Mouse (Mus musculus) liver, embryonic 14.5 days (tissue): ENCODE measurements at regions not wholly inside any gene's neighbourhood (a gene's known extent, or its start where the extent isn't known, plus 50 kb on each side); places are given as distances from the start of the nearest gene placed in this dataset.

Experiments used
- ATAC-seq: fragments of 200-750 bp; cut with Nextera tagmentation; 2 replicates; pipeline ENCODE4 v1.8.0; 2017; ENCODE audit warnings: moderate number of reproducible peaks, mild to moderate bottlenecking, moderate library complexity; ENCODE audit not compliant: insufficient read depth
- DNase-seq, 3 experiments: peaks; one replicate each; pipeline ENCODE4 v3.0.0-alpha.2; 2012 to 2013; ENCODE audit warnings: low read depth in 3 of 3, low spot score in 3 of 3
- H3K27ac ChIP-seq: fragments of 300-500 bp; sonication (generic); 2 replicates; pipeline ENCODE4 v1.5.1; 2014; ENCODE audit warnings: moderate library complexity, mild to moderate bottlenecking, control low read depth, inconsistent platforms
- H3K27me3 ChIP-seq: fragments of 300-500 bp; sonication (generic); 2 replicates; pipeline ENCODE4 v1.6.1; 2014; ENCODE audit warnings: mild to moderate bottlenecking, low read length, moderate library complexity; ENCODE audit not compliant: control insufficient read depth, insufficient read depth
- H3K36me3 ChIP-seq: fragments of 300-500 bp; sonication (generic); replicated peaks from 2 replicates; pipeline ENCODE4 v1.6.1; 2014; ENCODE audit warnings: low read depth; ENCODE audit not compliant: control insufficient read depth, insufficient read depth
- H3K4me1 ChIP-seq, 2 experiments: fragments of 200-500 bp in 1 of 2; fragments of 300-500 bp in 1 of 2; sonication (generic) in 1 of 2; replicated peaks; 2 replicates each; pipeline ENCODE4 v1.6.1; 2012 to 2014; ENCODE audit warnings: antibody characterized with exemption in 1 of 2, inconsistent platforms in 1 of 2, low read length in 1 of 2; ENCODE audit not compliant: control insufficient read depth in 2 of 2, insufficient read depth in 2 of 2
- H3K4me2 ChIP-seq: fragments of 300-500 bp; sonication (generic); 2 replicates; pipeline ENCODE4 v1.6.1; 2014; ENCODE audit warnings: low read depth, mild to moderate bottlenecking, control low read depth, moderate library complexity
- H3K4me3 ChIP-seq, 2 experiments: fragments of 200-500 bp in 1 of 2; fragments of 300-500 bp in 1 of 2; sonication (generic) in 1 of 2; 2 replicates each; pipeline ENCODE4 v1.5.1; 2012 to 2014; ENCODE audit warnings: low read depth in 2 of 2, low read length in 2 of 2, mild to moderate bottlenecking in 2 of 2, control low read depth in 1 of 2, inconsistent platforms in 1 of 2, moderate library complexity in 1 of 2; ENCODE audit not compliant: insufficient read depth in 1 of 2
- H3K9ac ChIP-seq: fragments of 300-500 bp; sonication (generic); replicated peaks from 2 replicates; pipeline ENCODE4 v1.6.1; 2014; ENCODE audit warnings: mild to moderate bottlenecking, control low read depth, moderate library complexity
- H3K9me3 ChIP-seq: fragments of 300-500 bp; sonication (generic); 2 replicates; pipeline ENCODE4 v1.6.1; 2016; ENCODE audit warnings: low read length, mixed read lengths; ENCODE audit not compliant: control insufficient read depth
- CTCF ChIP-seq: IDR thresholded peaks from 2 replicates; pipeline ENCODE4 v1.5.1; 2016; ENCODE audit warnings: antibody characterized with exemption, low read depth, control low read depth
- EP300 ChIP-seq: IDR thresholded peaks from 2 replicates; pipeline ENCODE4 v1.6.1; 2016; ENCODE audit warnings: antibody characterized with exemption, low read depth
- WGBS: fragments of 180-500 bp; shearing (Covaris S2); extraction: QIAGEN DNeasy Blood & Tissue Kit; methylation state at CpG from one replicate; pipeline ENCODE4 v1.1.7; 2014; ENCODE audit not compliant: insufficient replicate concordance; 5-methylcytosine and 5-hydroxymethylcytosine counted together

- no peak overlapping the region for H3K9ac ChIP-seq
- DNase-seq (no peak), ATAC-seq (no peak)
- H3K4me1 ChIP-seq = peaks cover 0 to under 1% of the 10 kb centered on the region in 2 experiments; a peak in 2 of 4 replicates
- H3K4me2 ChIP-seq = no peak overlapping the region
- 68% methylated on average over 11 of the region's 11 CpGs for WGBS
- no peak overlapping the region for H3K4me3 ChIP-seq
- no peaks in the 10 kb centered on the region for H3K9me3 ChIP-seq
- no peak overlapping the region for H3K27ac ChIP-seq
- no peaks in the 10 kb centered on the region for H3K36me3 ChIP-seq
- no peaks in the 10 kb centered on the region for H3K27me3 ChIP-seq
- TF ChIP-seq CTCF = no peak
- TF ChIP-seq EP300 = no peak
Observed at GRCm38 (mm10) chr13:53914434-53914833, 141.1 kb downstream of the Drd1 start.

- Histone ChIP-seq H3K36me3 (no peaks in the 10 kb centered on the region), H3K9ac (no peak overlapping the region), H3K9me3 (no peaks in the 10 kb centered on the region), H3K4me2 (no peak overlapping the region), H3K27me3 (no peaks in the 10 kb centered on the region), H3K4me1 (no peaks in the 10 kb centered on the region), H3K4me3 (no peak overlapping the region), H3K27ac (no peak overlapping the region)
- TF ChIP-seq EP300 (no peak), CTCF (no peak)
- 51% methylated on average over 10 of the region's 10 CpGs for WGBS
- DNase-seq = no peak
- no peak for ATAC-seq
Observed at GRCm38 (mm10) chr13:53913501-53913900, 142.0 kb downstream of the Drd1 start.

GRCm38 (mm10) chr13:53911846-53912245 is 143.7 kb downstream of the Drd1 start:
- Histone ChIP-seq H3K27me3 (no peaks in the 10 kb centered on the region), H3K27ac (no peak overlapping the region), H3K4me3 (no peak overlapping the region), H3K9ac (no peak overlapping the region), H3K4me2 (no peak overlapping the region), H3K4me1 (no peaks in the 10 kb centered on the region), H3K9me3 (no peaks in the 10 kb centered on the region), H3K36me3 (no peaks in the 10 kb centered on the region)
- ATAC-seq = peak; percentile 50; the same call in 1 of the 2 replicates
- TF ChIP-seq CTCF (no peak), EP300 (no peak)
- no peak for DNase-seq
- WGBS = 21% methylated on average over 3 of the region's 3 CpGs

GRCm38 (mm10) chr13:53911261-53911660 is 144.2 kb downstream of the Drd1 start:
- Histone ChIP-seq H3K27ac (no peak overlapping the region), H3K9ac (no peak overlapping the region), H3K9me3 (no peaks in the 10 kb centered on the region), H3K27me3 (no peaks in the 10 kb centered on the region), H3K4me3 (no peak overlapping the region), H3K4me2 (no peak overlapping the region), H3K36me3 (no peaks in the 10 kb centered on the region), H3K4me1 (no peaks in the 10 kb centered on the region)
- DNase-seq = no peak
- TF ChIP-seq EP300 = no peak
- no peak for TF ChIP-seq CTCF
- ATAC-seq = no peak
- WGBS = 63% methylated on average over 8 of the region's 8 CpGs

- H3K9me3 ChIP-seq = no peaks in the 10 kb centered on the region
- H3K4me1 ChIP-seq = no peaks in the 10 kb centered on the region
- no peak overlapping the region for H3K4me3 ChIP-seq
- H3K27ac ChIP-seq = no peak overlapping the region
- 55% methylated on average over 4 of the region's 4 CpGs for WGBS
- H3K27me3 ChIP-seq = no peaks in the 10 kb centered on the region
- no peak overlapping the region for H3K9ac ChIP-seq
- no peak for ATAC-seq
- H3K36me3 ChIP-seq = no peaks in the 10 kb centered on the region
- H3K4me2 ChIP-seq = no peak overlapping the region
- no peak for TF ChIP-seq EP300
- no peak for TF ChIP-seq CTCF
- no peak for DNase-seq
Observed at GRCm38 (mm10) chr13:53910251-53910650, 145.3 kb downstream of the Drd1 start.
